Mouse (Mus musculus): Measurements from ENCODE around the gene Nkx2-3.

Nkx2-3 gene

GRCm38 (mm10) chr19:43605666-43606551, 6.2 kb upstream of the Nkx2-3 start:
- DNase-seq (ENCODE audit: low read depth, low spot score) = no peak

GRCm38 (mm10) chr19:43606552-43607530, 5.3 kb upstream of the Nkx2-3 start:
- peak; percentile 53 for DNase-seq (ENCODE audit: low read depth, low spot score)

GRCm38 (mm10) chr19:43607842-43608680, 4.1 kb upstream of the Nkx2-3 start:
- DNase-seq (ENCODE audit: low read depth, low spot score) = no peak

GRCm38 (mm10) chr19:43608711-43609457, 3.2 kb upstream of the Nkx2-3 start:
- no peak for DNase-seq (ENCODE audit: low read depth, low spot score)

- DNase-seq (ENCODE audit: low read depth, low spot score) = peak; percentile 34
Observed at GRCm38 (mm10) chr19:43609458-43610330, 2.4 kb upstream of the Nkx2-3 start.

- peak; percentile 49 for DNase-seq (ENCODE audit: low read depth, low spot score)
Observed at GRCm38 (mm10) chr19:43610341-43610848, 1.7 kb upstream of the Nkx2-3 start.

- no peak for DNase-seq (ENCODE audit: low read depth, low spot score)
Observed at GRCm38 (mm10) chr19:43611110-43611509, 1.0 kb upstream of the Nkx2-3 start.

- no peak for DNase-seq (ENCODE audit: low read depth, low spot score)
Observed at GRCm38 (mm10) chr19:43611561-43611960, 564 bp upstream of the Nkx2-3 start.

- DNase-seq (ENCODE audit: low read depth, low spot score) = peak; percentile 51
Observed at GRCm38 (mm10) chr19:43612501-43612971, 411 bp downstream of the Nkx2-3 start.

GRCm38 (mm10) chr19:43613293-43614130, 1.4 kb downstream of the Nkx2-3 start:
- no peak for DNase-seq (ENCODE audit: low read depth, low spot score)

GRCm38 (mm10) chr19:43614341-43615073, 2.4 kb downstream of the Nkx2-3 start:
- DNase-seq (ENCODE audit: low read depth, low spot score) = peak; percentile 60

GRCm38 (mm10) chr19:43615074-43615445, 2.9 kb downstream of the Nkx2-3 start:
- peak; percentile 61 for DNase-seq (ENCODE audit: low read depth, low spot score)

GRCm38 (mm10) chr19:43615571-43616414, 3.7 kb downstream of the Nkx2-3 start:
- peak; percentile 32 for DNase-seq (ENCODE audit: low read depth, low spot score)

GRCm38 (mm10) chr19:43616415-43616861, 4.3 kb downstream of the Nkx2-3 start:
- DNase-seq (ENCODE audit: low read depth, low spot score) = peak; percentile 77

GRCm38 (mm10) chr19:43616889-43617288, 4.8 kb downstream of the Nkx2-3 start:
- peak; percentile 33 for DNase-seq (ENCODE audit: low read depth, low spot score)

GRCm38 (mm10) chr19:43617761-43618349, 5.7 kb downstream of the Nkx2-3 start:
- DNase-seq (ENCODE audit: low read depth, low spot score) = no peak

All from R1 (cell line).